Mouse (Mus musculus) lung, postnatal 0 days (tissue): ENCODE results near the gene Tfr2.

Experiments used
- CTCF ChIP-seq: IDR thresholded peaks from 2 replicates; pipeline ENCODE4 v1.5.1; 2016; ENCODE audit warnings: antibody characterized with exemption, mild to moderate bottlenecking
- EP300 ChIP-seq: IDR thresholded peaks from 2 replicates; pipeline ENCODE4 v1.6.1; 2016; ENCODE audit warnings: antibody characterized with exemption, mild to moderate bottlenecking, control low read depth

DNA sequence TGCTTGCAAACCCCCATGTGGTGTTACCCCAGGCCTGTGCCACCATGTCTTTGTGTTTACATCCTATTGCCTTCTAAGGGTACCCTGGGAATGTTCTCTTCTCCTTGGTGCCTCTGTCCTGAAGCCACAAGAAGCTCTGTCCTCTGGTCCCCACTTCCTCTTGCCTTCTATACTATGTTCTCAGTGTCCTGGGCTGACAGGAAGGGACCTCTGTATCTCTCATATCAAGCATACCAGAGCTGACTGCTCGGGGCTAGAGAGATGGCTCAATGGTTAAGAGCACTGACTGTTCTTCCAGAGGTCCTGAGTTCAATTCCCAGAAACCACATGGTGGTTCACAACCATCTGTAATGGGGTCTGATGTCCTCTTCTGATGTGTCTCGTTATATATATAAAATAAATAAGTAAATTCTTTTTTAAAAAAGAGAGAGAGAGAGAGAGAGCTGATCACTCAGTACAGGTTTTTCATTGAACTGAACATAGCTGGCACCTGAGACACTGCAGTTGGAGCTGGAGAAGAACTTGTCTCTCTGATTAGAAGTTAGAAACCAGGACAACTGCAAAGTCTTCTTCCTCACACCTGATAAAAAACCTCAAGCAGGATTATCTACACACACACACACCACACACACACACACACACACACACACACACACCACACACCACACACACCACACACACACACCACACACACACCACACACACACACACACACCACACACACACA, 28.6 kb downstream of the Tfr2 start:
- no peak for TF ChIP-seq EP300
- TF ChIP-seq CTCF = no peak
